Mouse (Mus musculus) hindbrain, embryonic 14.5 days (tissue): ENCODE measurements around the gene Tbc1d2b. TPM values are rescaled to one million over a fixed set of nuclear protein-coding genes. Genes with fewer than 3 reads are reported as not detected.
A peak's percentile ranks its signal among the peaks of the same experiment; 100 is the strongest.

Experiments used
- ATAC-seq: fragments of 200-750 bp; cut with Nextera tagmentation; 2 replicates; pipeline ENCODE4 v1.8.0; 2017; ENCODE audit warnings: moderate number of reproducible peaks, mild to moderate bottlenecking, moderate TSS enrichment, moderate library complexity; ENCODE audit not compliant: low FRiP score
- DNase-seq: peaks from one replicate; pipeline ENCODE4 v3.0.0-alpha.2; 2015; ENCODE audit warnings: low spot score
- H3K27ac ChIP-seq: fragments of 300-500 bp; sonication (generic); 2 replicates; pipeline ENCODE4 v1.5.1; 2014; ENCODE audit warnings: mild to moderate bottlenecking, moderate library complexity
- H3K27me3 ChIP-seq: fragments of 300-500 bp; sonication (generic); 2 replicates; pipeline ENCODE4 v1.6.1; 2014; ENCODE audit warnings: mild to moderate bottlenecking, low read length, mixed read lengths; ENCODE audit not compliant: control insufficient read depth, insufficient read depth
- H3K36me3 ChIP-seq: fragments of 300-500 bp; sonication (generic); replicated peaks from 2 replicates; pipeline ENCODE4 v1.6.1; 2014; ENCODE audit not compliant: control insufficient read depth, insufficient read depth
- H3K4me1 ChIP-seq: fragments of 300-500 bp; sonication (generic); replicated peaks from 2 replicates; pipeline ENCODE4 v1.6.1; 2014; ENCODE audit warnings: antibody characterized with exemption, low read length, mixed read lengths; ENCODE audit not compliant: control insufficient read depth, insufficient read depth
- H3K4me2 ChIP-seq: fragments of 300-500 bp; sonication (generic); replicated peaks from 2 replicates; pipeline ENCODE4 v1.6.1; 2014; ENCODE audit warnings: mild to moderate bottlenecking, moderate library complexity
- H3K4me3 ChIP-seq: fragments of 300-500 bp; sonication (generic); replicated peaks from 2 replicates; pipeline ENCODE4 v1.5.1; 2014; ENCODE audit warnings: mild to moderate bottlenecking, low read length
- H3K9ac ChIP-seq: fragments of 300-500 bp; sonication (generic); 2 replicates; pipeline ENCODE4 v1.6.1; 2014
- H3K9me3 ChIP-seq: fragments of 300-500 bp; sonication (generic); 2 replicates; pipeline ENCODE4 v1.6.1; 2016; ENCODE audit warnings: low read length; ENCODE audit not compliant: control insufficient read depth
- WGBS: fragments of 180-500 bp; shearing (Covaris S2); extraction: QIAGEN DNeasy Blood & Tissue Kit; methylation state at CpG from one replicate; pipeline ENCODE4 v1.1.7; 2014; 5-methylcytosine and 5-hydroxymethylcytosine counted together
- polyA plus RNA-seq: library from polyadenylated mRNA; unstranded; fragments of >200 nt; fragmentation: Nextera tagmentation; extraction: Ambion mirVana; gene quantifications from 2 replicates; pipeline ENCODE4 v1.2.1, GENCODE M21; 2014

The Tbc1d2b gene
- polyA plus RNA-seq, 1 experiment from 2014 or later, result 8.1 TPM

DNA sequence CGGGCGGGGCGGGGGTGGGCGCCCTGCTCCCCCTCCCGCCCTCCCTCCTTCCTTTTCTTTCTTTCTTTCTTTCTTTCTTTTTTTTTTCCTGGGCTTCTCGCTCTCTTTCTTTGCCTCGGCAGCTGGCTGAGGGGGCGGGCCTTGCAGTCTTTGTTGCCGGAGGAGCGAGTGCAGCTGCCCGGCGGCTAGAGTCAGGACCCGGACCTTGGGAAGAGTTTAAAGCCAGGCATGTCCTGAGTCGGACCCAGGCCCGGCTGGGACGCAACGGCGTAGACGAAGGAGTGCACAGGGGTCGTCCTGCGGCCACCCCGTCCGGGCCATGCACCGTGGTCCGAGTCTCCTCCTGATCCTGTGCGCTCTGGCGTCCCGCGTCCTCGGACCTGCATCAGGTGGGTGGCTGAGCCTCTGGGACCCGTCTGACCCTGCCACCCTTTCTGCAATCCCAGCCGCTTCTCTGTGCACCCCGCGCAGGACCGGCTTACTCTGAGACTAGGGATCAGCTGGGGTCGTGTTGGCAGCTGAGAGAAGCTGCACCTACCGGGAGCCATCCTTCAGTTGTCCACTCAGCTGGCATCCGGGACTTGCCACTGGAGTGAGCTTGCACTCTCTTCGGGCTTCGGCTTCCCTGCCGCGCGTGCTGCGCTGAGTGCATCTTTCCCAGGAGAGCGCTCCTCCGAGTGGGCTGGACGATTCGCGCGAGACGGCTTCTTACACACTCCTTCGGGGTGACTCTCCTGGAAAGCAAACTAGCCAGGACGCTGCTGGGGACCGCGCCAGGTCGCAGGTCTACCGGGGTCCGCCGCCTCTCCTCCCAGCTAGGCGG lies 107.5 kb downstream of the Tbc1d2b start, which contains the start of gene Adamts7:
Gene Adamts7 (plus strand): TSS at position 144 of the 823 bp plus-strand sequence.
- no peaks in the 10 kb centered on the region for H3K36me3 ChIP-seq
- no peaks in the 10 kb centered on the region for H3K27me3 ChIP-seq
- peak within 1 kb of the TSS; percentile 80 for H3K4me2 ChIP-seq
- peak within 1 kb of the TSS; percentile 81 for H3K9ac ChIP-seq
- under 1% methylated on average over 54 of the region's 60 CpGs for WGBS
- DNase-seq (peak; percentile 68), ATAC-seq (peak; percentile 79)
- H3K4me1 ChIP-seq, result peaks cover 10% of the 10 kb centered on the region
- H3K9me3 ChIP-seq, result peaks cover 5% of the 10 kb centered on the region; the same call in 1 of the 2 replicates
- peak within 1 kb of the TSS; percentile 82 for H3K4me3 ChIP-seq
- peak within 1 kb of the TSS; percentile 60 for H3K27ac ChIP-seq

DNA sequence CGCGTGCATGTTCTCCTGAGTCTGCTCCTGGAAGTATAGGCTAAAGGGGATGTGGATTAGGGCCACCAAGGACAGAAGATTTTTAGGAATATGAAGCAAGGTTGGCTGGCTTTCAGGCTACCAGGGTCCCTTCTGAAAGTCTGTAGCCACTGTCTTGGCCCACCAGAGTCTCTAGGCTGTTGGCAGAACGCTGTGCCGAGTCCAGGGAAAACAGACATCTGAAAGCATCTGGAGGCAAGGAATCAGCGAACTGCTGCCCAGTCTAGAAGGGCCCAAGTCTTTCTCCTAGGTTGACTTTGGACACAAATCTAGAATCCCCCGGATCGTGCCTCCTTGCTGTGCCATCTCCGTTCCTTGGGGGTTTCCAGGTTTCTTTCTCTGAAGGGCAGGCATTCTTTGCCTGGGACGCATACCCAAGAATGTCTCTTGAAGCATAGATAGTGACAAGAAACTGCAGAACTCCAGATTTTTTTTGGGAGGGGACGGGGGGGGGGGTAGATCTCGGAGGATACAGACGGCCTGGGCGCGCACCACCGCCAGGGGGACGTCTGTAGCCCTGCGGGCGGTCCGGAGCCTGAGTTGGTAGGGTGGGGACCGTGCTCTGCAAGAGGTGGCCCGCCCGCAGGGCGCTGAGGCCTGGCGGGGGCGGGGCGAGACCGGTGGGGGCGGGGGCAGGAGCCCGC lies 108.2 kb downstream of the Tbc1d2b start:
- H3K27ac ChIP-seq, result peak overlapping the region; percentile 60
- peaks cover 10% of the 10 kb centered on the region for H3K4me1 ChIP-seq
- DNase-seq, result peak; percentile 55
- H3K9me3 ChIP-seq, result peaks cover 5% of the 10 kb centered on the region; the same call in 1 of the 2 replicates
- peak overlapping the region; percentile 81 for H3K9ac ChIP-seq
- H3K36me3 ChIP-seq, result no peaks in the 10 kb centered on the region
- H3K4me2 ChIP-seq, result peak overlapping the region; percentile 80
- H3K27me3 ChIP-seq, result no peaks in the 10 kb centered on the region
- 10% methylated on average over 21 of the region's 29 CpGs for WGBS
- peak; percentile 69 for ATAC-seq
- H3K4me3 ChIP-seq, result peak overlapping the region; percentile 82

Other genes starting within 250 kb of the Tbc1d2b start
- gene Ctsh, start 216.7 kb downstream of the Tbc1d2b start, polyA plus RNA-seq, result 29.4 and 30.8 TPM in 2 replicates
- gene Morf4l1, start 156.0 kb downstream of the Tbc1d2b start, polyA plus RNA-seq, result 557 and 572 TPM in 2 replicates
- 8.7 and 9.1 TPM in 2 replicates for gene Adamts7, start 107.7 kb downstream of the Tbc1d2b start, polyA plus RNA-seq